Mouse (Mus musculus): ENCODE measurements at regions not wholly inside any gene's neighbourhood (a gene's known extent, or its start where the extent isn't known, plus 50 kb on each side); places are given as distances from the start of the nearest gene placed in this dataset.

- TF ChIP-seq POLR2A (IDR thresholded peaks at IDR 0.05; ENCODE audit: low read depth, low read length): no peak
- no peak for TF ChIP-seq CTCF (IDR thresholded peaks at IDR 0.05; ENCODE audit: extremely low read depth, insufficient read length, insufficient replicate concordance, low read depth, low read length)
Measured at GRCm38 (mm10) chr14:17411299-17411698, 248.8 kb upstream of the Thrb start.
